ENCODE assay signal across 24 mouse cellular contexts in genomic region chr2:10966891-10967290, GRCm38 (mm10).
A peak's percentile ranks its signal among the peaks of the same experiment; 100 is the strongest.
DNase-seq lines count a peak whose midpoint lies in the region; ATAC-seq and TF ChIP-seq lines count a peak whose summit lies in the region.
"Had no signal": no experiment of that assay in that cellular context is flagged by ENCODE, and none has a peak within 500 bp of the region (broad histone marks: within the 10 kb centered on the region; RNA-seq: fewer than 3 reads in every experiment).

No protein-coding gene starts in this region.

- H3K27me3 ChIP-seq in kidney, embryonic 16.5 days (ENCODE audit: insufficient read depth, low read length), result no peaks in the 10 kb centered on the region
- no peaks in the 10 kb centered on the region for H3K27me3 ChIP-seq in kidney, adult 2 months (replicated peaks; ENCODE audit: control insufficient read depth, insufficient read depth, low read length)
- no peaks in the 10 kb centered on the region for H3K27me3 ChIP-seq in forebrain, embryonic 13.5 days
- H3K27me3 ChIP-seq: embryonic facial prominence, embryonic 12.5 days; intestine, embryonic 15.5 days; limb, embryonic 15.5 days; liver, embryonic 15.5 days; neural tube, embryonic 15.5 days; stomach, embryonic 15.5 days had no signal

- H3K9ac ChIP-seq in kidney, embryonic 16.5 days (replicated peaks; ENCODE audit: low read length), result no peak overlapping the region
- H3K9ac ChIP-seq in forebrain, embryonic 13.5 days, result no peak overlapping the region
- H3K9ac ChIP-seq: embryonic facial prominence, embryonic 12.5 days; intestine, embryonic 15.5 days; limb, embryonic 15.5 days; liver, embryonic 15.5 days; neural tube, embryonic 15.5 days; stomach, embryonic 15.5 days had no signal

- no peaks in the 10 kb centered on the region for H3K4me1 ChIP-seq in kidney, embryonic 16.5 days (ENCODE audit: insufficient read depth, low read length)
- H3K4me1 ChIP-seq in kidney, adult 2 months (ENCODE audit: control insufficient read depth, insufficient read depth, low read length), result no peaks in the 10 kb centered on the region
- peaks cover 10% of the 10 kb centered on the region; the same call in 1 of the 2 replicates for H3K4me1 ChIP-seq in forebrain, embryonic 13.5 days
- H3K4me1 ChIP-seq: embryonic facial prominence, embryonic 12.5 days; intestine, embryonic 15.5 days; limb, embryonic 15.5 days; liver, embryonic 15.5 days; stomach, embryonic 15.5 days had no signal

- no peak overlapping the region for H3K4me2 ChIP-seq in kidney, embryonic 16.5 days (replicated peaks; ENCODE audit: low read depth, low read length)
- no peak overlapping the region for H3K4me2 ChIP-seq in forebrain, embryonic 13.5 days
- H3K4me2 ChIP-seq: embryonic facial prominence, embryonic 12.5 days; intestine, embryonic 15.5 days; limb, embryonic 15.5 days; liver, embryonic 15.5 days; midbrain, embryonic 11.5 days; neural tube, embryonic 15.5 days; stomach, embryonic 15.5 days had no signal

- no peak overlapping the region for H3K27ac ChIP-seq in kidney, embryonic 16.5 days (ENCODE audit: low read length)
- no peak overlapping the region for H3K27ac ChIP-seq in kidney, adult 2 months (ENCODE audit: insufficient read depth, low read depth, low read length)
- no peak overlapping the region for H3K27ac ChIP-seq in forebrain, embryonic 13.5 days
- H3K27ac ChIP-seq: embryonic facial prominence, embryonic 12.5 days; hindbrain, embryonic 10.5 days; intestine, embryonic 15.5 days; limb, embryonic 15.5 days; liver, embryonic 15.5 days; neural tube, embryonic 15.5 days; stomach, embryonic 15.5 days had no signal

- TF ChIP-seq CTCF in kidney, adult 2 months (conservative IDR thresholded peaks at IDR 0.05; ENCODE audit: insufficient read depth, insufficient read length, low read depth, low read length), result no peak

- WGBS in kidney, embryonic 16.5 days, result 48% methylated on average over 2 of the region's 2 CpGs
- WGBS in kidney, adult 2 months, result 32% methylated on average over 2 of the region's 2 CpGs
- WGBS in forebrain, embryonic 13.5 days, result 77% methylated on average over 2 of the region's 2 CpGs

- ATAC-seq in kidney, embryonic 16.5 days (ENCODE audit: low FRiP score, low TSS enrichment), result no peak
- ATAC-seq in forebrain, embryonic 13.5 days, result no peak
- ATAC-seq: CD4-positive, CD25-positive, alpha-beta regulatory T cell, adult 4 months; hindbrain, embryonic 16.5 days; intestine, embryonic 15.5 days had no signal

- H3K4me3 ChIP-seq in kidney, embryonic 16.5 days (ENCODE audit: low read length), result no peak overlapping the region
- H3K4me3 ChIP-seq in kidney, adult 2 months (ENCODE audit: insufficient read depth, low read depth, low read length), result no peak overlapping the region
- no peak overlapping the region for H3K4me3 ChIP-seq in forebrain, embryonic 13.5 days
- H3K4me3 ChIP-seq: embryonic facial prominence, embryonic 12.5 days; hindbrain, embryonic 10.5 days; intestine, embryonic 15.5 days; limb, embryonic 15.5 days; liver, embryonic 15.5 days; neural tube, embryonic 15.5 days; stomach, embryonic 15.5 days had no signal

- H3K36me3 ChIP-seq in kidney, embryonic 16.5 days (ENCODE audit: insufficient read depth, low read length), result no peaks in the 10 kb centered on the region
- no peaks in the 10 kb centered on the region for H3K36me3 ChIP-seq in kidney, adult 2 months (ENCODE audit: control insufficient read depth, insufficient read depth, low read length)
- no peaks in the 10 kb centered on the region for H3K36me3 ChIP-seq in forebrain, embryonic 13.5 days (ENCODE audit: poor library complexity, severe bottlenecking)
- H3K36me3 ChIP-seq: embryonic facial prominence, embryonic 12.5 days; hindbrain, embryonic 10.5 days; intestine, embryonic 15.5 days; limb, embryonic 15.5 days; liver, embryonic 15.5 days; neural tube, embryonic 15.5 days; stomach, embryonic 15.5 days had no signal

- intact Hi-C loops in gastrocnemius, postnatal 36 days (cut with DNase I), result no loop called here

- H3K9me3 ChIP-seq in kidney, embryonic 16.5 days (ENCODE audit: low read length), result no peaks in the 10 kb centered on the region
- no peaks in the 10 kb centered on the region for H3K9me3 ChIP-seq in forebrain, embryonic 13.5 days (replicated peaks)
- H3K9me3 ChIP-seq: embryonic facial prominence, embryonic 12.5 days; hindbrain, embryonic 10.5 days; intestine, embryonic 15.5 days; limb, embryonic 15.5 days; liver, embryonic 15.5 days; neural tube, embryonic 15.5 days; stomach, embryonic 15.5 days had no signal

- no peak for TF ChIP-seq POLR2A in kidney, adult 2 months (IDR thresholded peaks at IDR 0.05; ENCODE audit: low read depth, low read length)

- DNase-seq in gastrocnemius, postnatal 25 days, result peak; percentile 6
- DNase-seq in gastrocnemius, postnatal 36 days, result no peak
- DNase-seq in kidney, adult 18-20 months, result peak; percentile 34
- peak; percentile 77 for DNase-seq in kidney, adult 2 months
- peak; percentile 39 for DNase-seq in kidney, postnatal 10 days
- DNase-seq in urinary bladder, postnatal 10 days (ENCODE audit: low spot score), result no peak
- DNase-seq: cerebellum, adult 11-12 months; cerebellum, postnatal 14 days; left cerebral cortex, postnatal 4 days; right cerebral cortex, adult 18-20 months; right cerebral cortex, postnatal 4 days; thymus, postnatal 25 days had no signal

Comparison
In these comparisons a context has a peak if more than half of its experiments do, and no peak if none do; other contexts are left out.
1. DNase-seq: peak in gastrocnemius, postnatal 25 days (single experiment), kidney, adult 18-20 months (single experiment), kidney, adult 2 months (single experiment) and kidney, postnatal 10 days (single experiment); none in gastrocnemius, postnatal 36 days (0 of 2) and urinary bladder, postnatal 10 days (single experiment).